Mouse (Mus musculus) MEL (cell line): ENCODE data around the gene 1700015G11Rik. TPM values are rescaled to one million over a fixed set of nuclear protein-coding genes. Genes with fewer than 3 reads are reported as not detected.

Source experiments
- DNase-seq: peaks from one replicate; pipeline ENCODE4 v3.0.0; 2011; ENCODE audit warnings: low read depth, low spot score
- H3K27ac ChIP-seq: 2 replicates; pipeline ENCODE4 v1.5.1; 2012; ENCODE audit warnings: low read depth, mild to moderate bottlenecking, control low read depth, low read length, moderate library complexity; ENCODE audit not compliant: control insufficient read depth
- H3K27me3 ChIP-seq, 2 experiments: fragments of 150-350 bp in 1 of 2; sonication (generic) in 1 of 2; 2 replicates each; pipeline ENCODE4 v1.6.1; 2012; ENCODE audit warnings: low read length in 2 of 2, mild to moderate bottlenecking in 2 of 2, improper control_type of control experiment in 1 of 2, moderate library complexity in 1 of 2; ENCODE audit not compliant: insufficient read depth in 2 of 2, control insufficient read depth in 1 of 2
- H3K36me3 ChIP-seq, 2 experiments: 2 replicates each; pipeline ENCODE4 v1.6.1; 2012 to 2014; ENCODE audit warnings: low read length in 2 of 2, improper control_type of control experiment in 1 of 2, inconsistent platforms in 1 of 2, mild to moderate bottlenecking in 1 of 2; ENCODE audit not compliant: insufficient read depth in 2 of 2, control insufficient read depth in 1 of 2
- H3K4me1 ChIP-seq, 2 experiments: fragments of 150-350 bp in 1 of 2; sonication (generic) in 1 of 2; 2 replicates each; pipeline ENCODE4 v1.6.1; 2012; ENCODE audit warnings: low read length in 2 of 2, improper control_type of control experiment in 1 of 2, mild to moderate bottlenecking in 1 of 2; ENCODE audit not compliant: insufficient read depth in 2 of 2, control insufficient read depth in 1 of 2
- H3K4me3 ChIP-seq, 2 experiments: fragments of 150-350 bp in 1 of 2; sonication (generic) in 1 of 2; 2 replicates each; pipeline ENCODE4 v1.5.1; 2012; ENCODE audit warnings: low read depth in 2 of 2, low read length in 2 of 2, mild to moderate bottlenecking in 2 of 2, moderate library complexity in 2 of 2, control low read depth in 1 of 2, improper control_type of control experiment in 1 of 2; ENCODE audit not compliant: control insufficient read depth in 1 of 2, insufficient read depth in 1 of 2
- H3K79me2 ChIP-seq: 2 replicates; pipeline ENCODE4 v1.6.1; 2012; ENCODE audit warnings: mild to moderate bottlenecking, low read length, moderate library complexity; ENCODE audit not compliant: control insufficient read depth, poor library complexity, insufficient read depth
- H3K9ac ChIP-seq: 2 replicates; pipeline ENCODE4 v1.6.1; 2012; ENCODE audit warnings: low read depth, mild to moderate bottlenecking, control low read depth, low read length, moderate library complexity; ENCODE audit not compliant: control insufficient read depth, poor library complexity, severe bottlenecking
- H3K9me3 ChIP-seq: fragments of 150-350 bp; sonication (generic); replicated peaks from 2 replicates; pipeline ENCODE4 v1.6.1; 2012; ENCODE audit warnings: mild to moderate bottlenecking, low read length, improper control_type of control experiment, moderate library complexity; ENCODE audit not compliant: insufficient read depth
- CHD1 ChIP-seq: IDR thresholded peaks from 2 replicates; pipeline ENCODE4 v1.6.1; 2012; ENCODE audit warnings: low read depth, mild to moderate bottlenecking, inconsistent platforms, low read length, improper control_type of control experiment
- ELF1 ChIP-seq: IDR thresholded peaks from 2 replicates; pipeline ENCODE4 v1.6.1; 2014; ENCODE audit warnings: low read depth, mild to moderate bottlenecking, inconsistent platforms, low read length, improper control_type of control experiment, moderate library complexity
- EP300 ChIP-seq, 2 experiments: IDR thresholded peaks; 2 replicates each; pipeline ENCODE4 v1.6.1; 2011; ENCODE audit warnings: improper control_type of control experiment in 2 of 2, low read length in 2 of 2, low read depth in 1 of 2, mild to moderate bottlenecking in 1 of 2
- ETS1 ChIP-seq: IDR thresholded peaks from 2 replicates; pipeline ENCODE4 v1.6.1; 2012; ENCODE audit warnings: low read depth, mild to moderate bottlenecking, inconsistent platforms, low read length, improper control_type of control experiment, moderate library complexity
- GABPA ChIP-seq: IDR thresholded peaks from 2 replicates; pipeline ENCODE4 v1.6.1; 2012; ENCODE audit warnings: low read depth, mild to moderate bottlenecking, inconsistent platforms, low read length, improper control_type of control experiment, moderate library complexity
- GATA1 ChIP-seq: IDR thresholded peaks from 2 replicates; pipeline ENCODE4 v1.6.1; 2011; ENCODE audit warnings: low read depth, low read length, improper control_type of control experiment
- MEF2A ChIP-seq: IDR thresholded peaks from 2 replicates; pipeline ENCODE4 v1.6.1; 2014; ENCODE audit warnings: low read depth, mild to moderate bottlenecking, inconsistent platforms, low read length, improper control_type of control experiment; ENCODE audit not compliant: poor library complexity, insufficient replicate concordance, severe bottlenecking; ENCODE audit errors: extremely low read depth
- MXI1 ChIP-seq: IDR thresholded peaks from 2 replicates; pipeline ENCODE4 v1.6.1; 2011; ENCODE audit warnings: mild to moderate bottlenecking, low read depth, low read length, improper control_type of control experiment
- MYB ChIP-seq: IDR thresholded peaks from 2 replicates; pipeline ENCODE4 v1.6.1; 2011; ENCODE audit warnings: mild to moderate bottlenecking, low read depth, low read length, improper control_type of control experiment
- NRF1 ChIP-seq: IDR thresholded peaks from 2 replicates; pipeline ENCODE4 v1.6.1; 2014; ENCODE audit warnings: low read depth, mild to moderate bottlenecking, inconsistent platforms, low read length, improper control_type of control experiment, moderate library complexity; ENCODE audit not compliant: poor library complexity, insufficient read depth, severe bottlenecking
- RCOR1 ChIP-seq: IDR thresholded peaks from 2 replicates; pipeline ENCODE4 v1.6.1; 2012; ENCODE audit warnings: low read depth, mild to moderate bottlenecking, inconsistent platforms, low read length, improper control_type of control experiment
- SIN3A ChIP-seq: IDR thresholded peaks from 2 replicates; pipeline ENCODE4 v1.6.1; 2012; ENCODE audit warnings: low read length, improper control_type of control experiment, inconsistent platforms
- TBP ChIP-seq: IDR thresholded peaks from 2 replicates; pipeline ENCODE4 v1.8.0; 2011; ENCODE audit warnings: low read depth, low read length, improper control_type of control experiment
- TCF12 ChIP-seq: IDR thresholded peaks from 2 replicates; pipeline ENCODE4 v1.6.1; 2014; ENCODE audit warnings: low read depth, mild to moderate bottlenecking, inconsistent platforms, low read length, improper control_type of control experiment, moderate library complexity
- UBTF ChIP-seq: IDR thresholded peaks from 2 replicates; pipeline ENCODE4 v1.6.1; 2012; ENCODE audit warnings: low read depth, mild to moderate bottlenecking, inconsistent platforms, low read length, improper control_type of control experiment, moderate library complexity, borderline replicate concordance; ENCODE audit not compliant: insufficient read depth
- USF1 ChIP-seq: IDR thresholded peaks from 2 replicates; pipeline ENCODE4 v1.6.1; 2014; ENCODE audit warnings: low read depth, mild to moderate bottlenecking, inconsistent platforms, low read length, improper control_type of control experiment, moderate library complexity
- ZMIZ1 ChIP-seq: IDR thresholded peaks from 2 replicates; pipeline ENCODE4 v1.6.1; 2012; ENCODE audit warnings: low read depth, mild to moderate bottlenecking, inconsistent platforms, low read length, improper control_type of control experiment, moderate library complexity
- polyA plus RNA-seq, 2 experiments: library from polyadenylated mRNA; stranded (reverse) in 1 of 2; unstranded in 1 of 2; fragments of >175 nt in 1 of 2; fragments of >200 nt in 1 of 2; gene quantifications; 2 replicates each; pipeline versions ENCODE4 v1.2.1 to v1.2.4; 2012; ENCODE audit warnings: low replicate concordance in 2 of 2, low read depth in 1 of 2; ENCODE audit not compliant: insufficient read length in 2 of 2, insufficient read depth in 1 of 2, missing spikeins in 1 of 2
- total RNA-seq: library from RNA; depleted of rRNA; stranded (reverse); fragments of 300-350 nt; gene quantifications from 2 replicates; pipeline ENCODE4 v1.2.3, GENCODE M21; 2012

The 1700015G11Rik gene
- total and polyA plus RNA-seq, 3 experiments, result not detected

GRCm38 (mm10) chr7:52013457-52013856, 2.1 kb downstream of the 1700015G11Rik start:
- DNase-seq, result no peak
- Histone ChIP-seq H3K36me3 (peaks cover 0 to 5% of the 10 kb centered on the region in 2 experiments; a peak in 2 of 4 replicates), H3K27me3 (no peaks in the 10 kb centered on the region), H3K27ac (no peak overlapping the region), H3K9me3 (no peaks in the 10 kb centered on the region), H3K79me2 (no peaks in the 10 kb centered on the region), H3K9ac (no peak overlapping the region), H3K4me1 (peaks cover 0 to 3% of the 10 kb centered on the region in 2 experiments; a peak in 2 of 4 replicates), H3K4me3 (no peak overlapping the region)
- TF ChIP-seq USF1, result peak; percentile 78
- no peak for TF ChIP-seq ELF1
- peak; percentile 37 for TF ChIP-seq GATA1
- peak; percentile 55; the same call in 1 of the 2 replicates for TF ChIP-seq TCF12

- TF ChIP-seq MXI1, result no peak
- peak; percentile 46 for TF ChIP-seq TCF12
- peak; percentile 61 to 74; a peak in 3 of 4 replicates for TF ChIP-seq EP300 (IDR thresholded peaks at IDR 0.05; ENCODE audit: low read depth in 1 of 2, low read length in 2 of 2)
- 0 out of 2 replicates have a peak, but pooled peaks have one; percentile 26 for TF ChIP-seq SIN3A
- TF ChIP-seq GABPA, result no peak
- TF ChIP-seq CHD1, result no peak
- peak; percentile 75 for TF ChIP-seq USF1
- TF ChIP-seq RCOR1, result no peak
- TF ChIP-seq MEF2A, result 0 out of 2 replicates have a peak, but pooled peaks have one; percentile 75
- TF ChIP-seq ETS1, result peak; percentile 63
- peak; percentile 90 for TF ChIP-seq GATA1
- peaks cover 9 to 11% of the 10 kb centered on the region in 2 experiments for H3K4me1 ChIP-seq
- no peaks in the 10 kb centered on the region; the same call in 1 of the 2 replicates for H3K79me2 ChIP-seq
- peaks cover 0 to 11% of the 10 kb centered on the region in 2 experiments; a peak in 2 of 4 replicates for H3K36me3 ChIP-seq
- H3K9me3 ChIP-seq, result no peaks in the 10 kb centered on the region
- peak overlapping the region in 1 of 2 experiments; percentile 70; a peak in 1 of 4 replicates for H3K4me3 ChIP-seq
- H3K9ac ChIP-seq, result no peak overlapping the region
- peak overlapping the region; percentile 47 for H3K27ac ChIP-seq
- no peaks in the 10 kb centered on the region for H3K27me3 ChIP-seq
- DNase-seq, result peak; percentile 48
Measured at GRCm38 (mm10) chr7:52007138-52007537, 8.4 kb downstream of the 1700015G11Rik start.

GRCm38 (mm10) chr7:52006296-52006630, 9.3 kb downstream of the 1700015G11Rik start:
- Histone ChIP-seq H3K9ac (peak overlapping the region; percentile 42), H3K36me3 (peaks cover 0 to 11% of the 10 kb centered on the region in 2 experiments; a peak in 2 of 4 replicates), H3K79me2 (no peaks in the 10 kb centered on the region; the same call in 1 of the 2 replicates), H3K27me3 (no peaks in the 10 kb centered on the region), H3K27ac (peak overlapping the region; percentile 44), H3K9me3 (no peaks in the 10 kb centered on the region), H3K4me1 (peaks cover 9 to 11% of the 10 kb centered on the region in 2 experiments), H3K4me3 (peak overlapping the region; percentile 59 to 70)
- TF ChIP-seq TBP, result 0 out of 2 replicates have a peak, but pooled peaks have one; percentile 15
- TF ChIP-seq UBTF, result no peak
- TF ChIP-seq ZMIZ1, result no peak
- TF ChIP-seq MYB, result no peak
- TF ChIP-seq NRF1, result peak; percentile 75
- no peak for DNase-seq
